Mouse (Mus musculus) heart, embryonic 14.5 days (tissue): ENCODE results near the gene Pdgfra. TPM values are rescaled to one million over a fixed set of nuclear protein-coding genes. Genes with fewer than 3 reads are reported as not detected.

Source experiments
- ATAC-seq: fragments of 200-750 bp; cut with Nextera tagmentation; 2 replicates; pipeline ENCODE4 v1.8.0; 2017; ENCODE audit warnings: low read depth, moderate TSS enrichment; ENCODE audit not compliant: insufficient number of reproducible peaks, insufficient read depth, low FRiP score
- H3K27ac ChIP-seq, 2 experiments: fragments of 200-500 bp in 1 of 2; fragments of 300-500 bp in 1 of 2; sonication (generic) in 1 of 2; replicated peaks in 1 of 2; 2 replicates each; pipeline ENCODE4 v1.5.1; 2012 to 2014; ENCODE audit warnings: low read depth in 2 of 2, low read length in 2 of 2, control low read depth in 1 of 2, mild to moderate bottlenecking in 1 of 2, mixed read lengths in 1 of 2; ENCODE audit not compliant: control insufficient read depth in 1 of 2, insufficient read depth in 1 of 2
- H3K27me3 ChIP-seq: fragments of 300-500 bp; sonication (generic); 2 replicates; pipeline ENCODE4 v1.6.1; 2014; ENCODE audit warnings: mild to moderate bottlenecking, low read length, control low read depth; ENCODE audit not compliant: control insufficient read depth, insufficient read depth
- H3K36me3 ChIP-seq: fragments of 300-500 bp; sonication (generic); 2 replicates; pipeline ENCODE4 v1.6.1; 2014; ENCODE audit warnings: mild to moderate bottlenecking, control low read depth, low read length, mixed read lengths; ENCODE audit not compliant: control insufficient read depth, insufficient read depth
- H3K4me1 ChIP-seq, 2 experiments: fragments of 200-500 bp in 1 of 2; fragments of 300-500 bp in 1 of 2; sonication (generic) in 1 of 2; 2 replicates each; pipeline ENCODE4 v1.6.1; 2012 to 2014; ENCODE audit warnings: low read length in 2 of 2, control low read depth in 1 of 2, mixed read lengths in 1 of 2; ENCODE audit not compliant: control insufficient read depth in 2 of 2, insufficient read depth in 2 of 2
- H3K4me2 ChIP-seq: fragments of 300-500 bp; sonication (generic); 2 replicates; pipeline ENCODE4 v1.6.1; 2014; ENCODE audit warnings: mild to moderate bottlenecking, low read length
- H3K4me3 ChIP-seq, 2 experiments: fragments of 200-500 bp in 1 of 2; fragments of 300-500 bp in 1 of 2; sonication (generic) in 1 of 2; 2 replicates each; pipeline ENCODE4 v1.5.1; 2012 to 2014; ENCODE audit warnings: low read length in 2 of 2, mild to moderate bottlenecking in 2 of 2, control low read depth in 1 of 2, low read depth in 1 of 2, moderate library complexity in 1 of 2; ENCODE audit not compliant: control insufficient read depth in 1 of 2, insufficient read depth in 1 of 2
- H3K9ac ChIP-seq: fragments of 300-500 bp; sonication (generic); 2 replicates; pipeline ENCODE4 v1.6.1; 2014; ENCODE audit warnings: mild to moderate bottlenecking, low read length
- H3K9me3 ChIP-seq: fragments of 300-500 bp; sonication (generic); 2 replicates; pipeline ENCODE4 v1.6.1; 2016; ENCODE audit warnings: low read length, control low read depth; ENCODE audit not compliant: control insufficient read depth
- WGBS: fragments of 180-500 bp; shearing (Covaris S2); extraction: QIAGEN DNeasy Blood & Tissue Kit; methylation state at CpG from one replicate; pipeline ENCODE4 v1.1.7; 2014; 5-methylcytosine and 5-hydroxymethylcytosine counted together
- polyA plus RNA-seq: library from polyadenylated mRNA; unstranded; fragments of >200 nt; fragmentation: Nextera tagmentation; extraction: Ambion mirVana; gene quantifications from 2 replicates; pipeline ENCODE4 v1.2.1, GENCODE M21; 2014

Gene Pdgfra
- polyA plus RNA-seq, 1 experiment from 2014 or later = 24.5 TPM

- peak overlapping the region; percentile 61 for H3K4me2 ChIP-seq
- peak overlapping the region; percentile 48 to 51; a peak in 3 of 4 replicates for H3K27ac ChIP-seq
- no peaks in the 10 kb centered on the region for H3K9me3 ChIP-seq
- H3K36me3 ChIP-seq = no peaks in the 10 kb centered on the region
- peaks cover 14 to 19% of the 10 kb centered on the region in 2 experiments for H3K4me1 ChIP-seq
- peak overlapping the region; percentile 54 for H3K9ac ChIP-seq
- peak overlapping the region; percentile 40 to 56 for H3K4me3 ChIP-seq
- ATAC-seq = 0 out of 2 replicates have a peak, but pooled peaks have one; percentile 42
- under 1% methylated on average over 35 of the region's 35 CpGs for WGBS
- peaks cover 64% of the 10 kb centered on the region for H3K27me3 ChIP-seq
Observed at GRCm38 (mm10) chr5:75151146-75151900, 769 bp upstream of the Pdgfra start.

- H3K4me2 ChIP-seq = peak overlapping the region; percentile 62
- H3K4me1 ChIP-seq = peaks cover 14 to 19% of the 10 kb centered on the region in 2 experiments
- no peaks in the 10 kb centered on the region for H3K36me3 ChIP-seq
- peak overlapping the region; percentile 53 to 56 for H3K4me3 ChIP-seq
- peaks cover 47% of the 10 kb centered on the region for H3K27me3 ChIP-seq
- peak overlapping the region; percentile 78 for H3K9ac ChIP-seq
- H3K27ac ChIP-seq = peak overlapping the region; percentile 80 to 84
- WGBS = under 1% methylated on average over 72 of the region's 72 CpGs
- no peaks in the 10 kb centered on the region for H3K9me3 ChIP-seq
- ATAC-seq = no peak
Observed at GRCm38 (mm10) chr5:75152791-75153625, 916 bp downstream of the Pdgfra start.

GRCm38 (mm10) chr5:75153626-75153960 is 1.5 kb downstream of the Pdgfra start:
- Histone ChIP-seq H3K27me3 (peaks cover 41% of the 10 kb centered on the region), H3K4me2 (peak overlapping the region; percentile 62), H3K9ac (peak overlapping the region; percentile 78), H3K4me3 (peak overlapping the region; percentile 53 to 56), H3K27ac (peak overlapping the region; percentile 80 to 84), H3K9me3 (no peaks in the 10 kb centered on the region), H3K4me1 (peaks cover 12 to 16% of the 10 kb centered on the region in 2 experiments), H3K36me3 (no peaks in the 10 kb centered on the region)
- WGBS = 1% methylated on average over 13 of the region's 13 CpGs
- no peak for ATAC-seq

- Histone ChIP-seq H3K27ac (peak overlapping the region; percentile 80 to 84), H3K9me3 (no peaks in the 10 kb centered on the region), H3K4me2 (peak overlapping the region; percentile 62), H3K27me3 (peaks cover 38% of the 10 kb centered on the region), H3K9ac (peak overlapping the region; percentile 78), H3K4me1 (peaks cover 12 to 16% of the 10 kb centered on the region in 2 experiments), H3K36me3 (no peaks in the 10 kb centered on the region), H3K4me3 (peak overlapping the region; percentile 53 to 56)
- ATAC-seq = no peak
- WGBS = 2% methylated on average over 27 of the region's 27 CpGs
Observed at GRCm38 (mm10) chr5:75153961-75154620, 2.0 kb downstream of the Pdgfra start.

GRCm38 (mm10) chr5:75154621-75155235 is 2.6 kb downstream of the Pdgfra start:
- Histone ChIP-seq H3K27ac (peak overlapping the region; percentile 80 to 84), H3K4me2 (peak overlapping the region; percentile 62), H3K27me3 (peaks cover 35% of the 10 kb centered on the region), H3K4me3 (peak overlapping the region; percentile 53 to 56), H3K36me3 (no peaks in the 10 kb centered on the region), H3K9me3 (no peaks in the 10 kb centered on the region), H3K4me1 (peaks cover 12 to 16% of the 10 kb centered on the region in 2 experiments), H3K9ac (peak overlapping the region; percentile 78)
- ATAC-seq = no peak
- 1% methylated on average over 21 of the region's 21 CpGs for WGBS

GRCm38 (mm10) chr5:75155281-75155680 is 3.2 kb downstream of the Pdgfra start:
- Histone ChIP-seq H3K9ac (peak overlapping the region; percentile 75), H3K36me3 (no peaks in the 10 kb centered on the region), H3K4me2 (peak overlapping the region; percentile 95), H3K4me1 (peaks cover 12 to 13% of the 10 kb centered on the region in 2 experiments), H3K27ac (peak overlapping the region; percentile 80 to 84), H3K9me3 (no peaks in the 10 kb centered on the region), H3K27me3 (peaks cover 30% of the 10 kb centered on the region), H3K4me3 (peak overlapping the region; percentile 55 to 56)
- ATAC-seq = no peak
- 0% methylated on average over 7 of the region's 9 CpGs for WGBS
